Mouse (Mus musculus) layer of hippocampus, adult 8-10 months (tissue): ENCODE results near the gene Igfbp1. TPM values are rescaled to one million over a fixed set of nuclear protein-coding genes. Genes with fewer than 3 reads are reported as not detected.
A peak's percentile ranks its signal among the peaks of the same experiment; 100 is the strongest.
"Not testable (repeated sequence)": the region's sequence is repeated elsewhere in the genome, so short reads cannot be mapped to it uniquely, and the experiment has no call there.

Experiments
- DNase-seq, 2 experiments: peaks; one replicate each; pipeline ENCODE4 v3.0.0; 2022; ENCODE audit warnings: low spot score in 2 of 2
- total RNA-seq, 4 experiments: library from RNA; stranded (reverse); gene quantifications; 2 replicates each; pipeline ENCODE4 v1.2.4; 2022

Gene Igfbp1
- total RNA-seq, 4 experiments from 2014 or later, result not detected

DNA sequence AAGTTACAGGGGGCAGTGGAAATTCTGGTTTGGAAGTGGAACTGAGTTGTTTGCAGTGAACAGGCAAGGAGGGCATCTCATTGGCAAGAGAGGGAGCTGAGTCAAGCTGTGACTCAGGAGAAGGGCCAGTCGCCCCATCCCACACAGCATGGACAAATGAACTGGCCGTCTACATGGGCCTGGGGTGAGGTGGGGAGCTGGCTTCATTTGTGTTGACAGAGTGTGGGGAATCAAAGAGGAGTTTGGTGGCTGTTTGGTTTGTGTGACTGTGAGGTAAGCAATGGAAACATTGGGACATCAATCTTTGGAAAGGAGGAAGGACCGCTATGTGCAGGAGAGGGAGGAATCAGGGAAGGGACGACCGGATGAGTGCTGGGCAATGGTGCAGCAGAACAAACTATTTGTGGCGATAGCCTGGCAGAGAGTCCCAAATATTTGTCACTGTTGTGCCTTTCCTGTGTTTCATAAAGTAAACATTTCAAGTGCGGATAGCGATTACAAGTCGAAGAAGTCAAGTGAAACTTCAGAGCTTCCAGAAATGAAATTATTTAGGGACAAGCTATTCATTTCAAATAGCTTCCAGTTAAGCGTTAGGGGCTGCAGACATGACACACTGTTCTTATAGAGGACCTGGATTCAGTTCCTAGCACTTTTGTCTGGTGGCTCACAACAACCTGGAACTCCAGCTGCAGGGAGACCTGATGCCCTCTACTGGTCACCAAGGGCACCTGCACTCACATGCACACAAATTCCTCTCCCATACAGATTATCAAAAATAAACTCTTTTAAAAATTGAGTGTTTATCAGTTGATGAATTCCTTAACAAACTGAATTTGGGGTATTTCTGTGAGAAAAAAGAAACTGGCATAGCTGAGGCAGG, 2.9 kb upstream of the Igfbp1 start:
- DNase-seq, result no peak

- DNase-seq, result no peak
Measured at GRCm38 (mm10) chr11:7195312-7195685, 2.3 kb upstream of the Igfbp1 start.

DNA sequence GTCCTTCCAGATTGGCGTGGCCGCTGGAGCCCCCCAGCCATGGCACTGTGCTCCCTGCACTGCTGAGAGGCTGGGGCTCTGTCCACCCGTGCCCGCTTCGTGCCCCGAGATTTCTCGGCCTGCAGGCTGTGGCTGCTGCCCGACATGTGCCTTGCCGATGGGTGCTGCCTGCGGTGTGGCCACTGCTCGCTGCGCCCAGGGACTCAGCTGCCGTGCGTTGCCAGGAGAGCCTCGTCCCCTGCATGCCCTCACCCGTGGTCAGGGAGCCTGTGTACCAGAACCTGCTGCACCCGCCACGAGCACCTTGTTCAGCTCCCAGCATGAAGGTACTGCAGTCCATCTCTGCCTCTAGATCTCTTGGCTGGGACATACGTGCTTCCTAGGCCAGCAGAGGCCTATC, 424 bp downstream of the Igfbp1 start:
- no peak for DNase-seq

GRCm38 (mm10) chr11:7198481-7199256, 1.1 kb downstream of the Igfbp1 start:
- DNase-seq, result no peak

DNA sequence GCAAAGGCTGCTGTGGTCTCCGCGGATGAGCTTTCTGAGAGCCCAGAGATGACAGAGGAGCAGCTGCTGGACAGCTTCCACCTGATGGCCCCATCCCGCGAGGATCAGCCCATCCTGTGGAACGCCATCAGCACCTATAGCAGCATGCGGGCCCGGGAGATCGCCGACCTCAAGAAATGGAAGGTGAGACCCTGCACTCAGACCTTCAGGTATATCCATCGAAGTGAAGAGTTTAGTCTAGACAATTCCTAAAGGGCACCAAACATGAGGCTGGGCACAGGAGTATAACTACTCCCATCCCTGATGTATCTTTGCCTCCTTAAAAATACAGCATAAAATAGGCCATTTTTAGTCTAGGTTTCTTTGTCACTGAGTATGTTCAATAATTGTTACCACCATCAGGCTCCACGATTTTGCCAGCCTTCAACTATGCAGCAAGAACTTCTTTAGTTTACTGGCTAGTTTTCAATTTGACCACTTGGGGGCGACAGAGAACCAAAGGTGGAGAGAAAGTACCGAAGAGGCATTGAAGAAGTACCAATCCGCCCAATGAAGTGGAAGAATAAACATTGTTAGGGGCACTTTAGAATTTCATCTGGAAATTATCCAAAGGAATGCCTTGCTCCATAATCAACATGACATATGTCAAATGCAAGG, 2.3 kb downstream of the Igfbp1 start:
- DNase-seq, result peak in 1 of 2 experiments; percentile 30

- no peak for DNase-seq
Measured at GRCm38 (mm10) chr11:7200393-7200783, 2.8 kb downstream of the Igfbp1 start.

DNA sequence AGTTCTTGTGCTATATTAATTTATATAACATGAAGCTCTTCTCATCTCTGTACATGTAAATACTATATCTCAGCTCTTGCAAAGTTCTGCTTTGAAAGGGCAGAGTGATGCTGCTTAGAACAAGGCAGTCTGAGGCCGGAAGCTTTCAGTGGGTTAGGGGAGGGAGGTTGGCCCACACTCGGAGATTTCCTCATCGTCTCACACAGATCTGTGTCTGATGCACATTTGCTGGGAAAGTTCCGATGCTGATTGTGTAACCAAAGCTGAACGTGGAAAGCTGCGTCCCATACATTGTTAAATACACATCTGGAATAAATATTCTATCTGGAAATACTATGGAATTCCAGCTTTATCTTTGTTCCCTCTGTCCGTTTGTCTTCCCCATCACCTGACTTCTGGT, 4.6 kb downstream of the Igfbp1 start:
- no peak for DNase-seq

DNA sequence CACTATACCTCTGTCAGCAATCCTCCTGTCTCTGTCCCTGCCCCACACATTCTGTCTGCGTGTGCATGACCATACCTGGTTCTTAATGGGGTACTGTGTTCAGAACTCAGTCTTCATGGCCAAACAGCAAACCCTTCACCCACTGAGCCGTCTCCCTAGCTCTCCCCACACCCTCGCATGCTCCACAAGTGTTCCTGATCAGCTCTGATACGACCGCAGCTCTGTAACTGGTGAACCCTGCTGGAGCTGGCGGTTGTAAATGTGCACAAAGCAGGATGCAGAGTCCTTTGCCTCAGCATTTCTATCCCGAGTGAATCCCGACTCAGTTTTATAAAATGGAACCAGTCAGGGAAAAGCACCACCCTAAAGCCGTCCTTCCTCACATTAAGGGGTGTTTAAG, 6.3 kb downstream of the Igfbp1 start:
- DNase-seq, result no peak

DNA sequence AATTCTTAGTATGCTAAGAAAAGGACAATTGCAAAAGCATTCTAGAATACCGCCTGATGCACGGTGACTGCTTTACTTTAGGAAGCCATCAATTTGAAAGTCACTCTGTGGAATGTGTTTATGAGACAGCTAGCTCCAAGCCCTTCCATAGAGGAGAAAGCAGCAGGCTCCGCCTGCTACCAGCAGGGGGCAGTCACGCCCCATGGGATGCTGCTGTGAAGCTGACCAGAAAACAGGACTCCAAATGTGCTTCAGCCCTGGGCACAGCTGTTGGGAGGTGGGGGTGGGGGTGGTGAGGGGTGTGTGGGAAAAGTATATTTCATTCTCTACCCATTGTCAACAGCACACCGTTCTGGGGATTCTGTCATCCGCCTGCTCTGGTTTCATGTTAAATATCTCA, 12.8 kb downstream of the Igfbp1 start:
- peak in 1 of 2 experiments; percentile 76 for DNase-seq

DNA sequence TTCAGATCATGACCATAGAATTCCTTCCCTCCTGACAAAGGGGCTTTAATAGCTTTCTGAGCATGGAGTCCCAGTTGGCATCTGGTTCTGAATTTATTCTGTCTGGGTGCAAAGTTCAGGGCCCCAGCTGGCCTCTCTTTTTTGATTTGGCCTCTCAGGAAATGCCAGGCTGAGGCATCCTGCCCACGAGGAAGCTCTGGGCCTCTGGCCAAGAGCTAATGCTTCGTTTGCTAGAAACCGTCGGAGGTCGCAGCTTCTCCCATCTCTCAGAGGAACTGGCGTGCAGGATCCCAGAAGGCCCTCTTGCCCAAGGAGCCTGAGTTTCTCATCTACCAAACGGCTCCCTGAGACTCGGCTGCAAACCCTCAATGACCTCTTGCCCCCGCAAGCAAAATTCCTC, 13.6 kb downstream of the Igfbp1 start:
- no peak for DNase-seq

- no peak for DNase-seq
Measured at GRCm38 (mm10) chr11:7212126-7212798, 14.7 kb downstream of the Igfbp1 start.

DNA sequence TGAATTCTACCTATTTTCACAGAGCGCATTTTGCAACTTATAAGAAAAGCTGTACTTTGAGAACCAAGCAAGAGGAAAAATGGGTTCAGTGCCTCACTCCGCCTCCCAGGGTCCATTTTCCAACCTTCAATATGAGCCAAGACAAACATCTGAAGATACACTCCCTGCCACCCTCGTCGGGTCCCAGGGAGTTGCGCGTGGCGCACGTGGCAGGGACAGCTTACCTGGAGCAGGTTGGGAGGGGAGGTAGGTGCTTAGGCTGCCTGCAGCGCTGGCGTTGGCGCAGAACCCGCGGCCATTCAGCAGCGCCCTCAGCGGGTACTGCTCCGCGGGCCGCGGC, 15.5 kb downstream of the Igfbp1 start:
- no peak for DNase-seq

GRCm38 (mm10) chr11:7213501-7214341, 16.1 kb downstream of the Igfbp1 start, which contains the start of gene Igfbp3:
TSS of gene Igfbp3 (minus strand) at chr11:7213923.
- DNase-seq, result peak; percentile 58 to 80

DNA sequence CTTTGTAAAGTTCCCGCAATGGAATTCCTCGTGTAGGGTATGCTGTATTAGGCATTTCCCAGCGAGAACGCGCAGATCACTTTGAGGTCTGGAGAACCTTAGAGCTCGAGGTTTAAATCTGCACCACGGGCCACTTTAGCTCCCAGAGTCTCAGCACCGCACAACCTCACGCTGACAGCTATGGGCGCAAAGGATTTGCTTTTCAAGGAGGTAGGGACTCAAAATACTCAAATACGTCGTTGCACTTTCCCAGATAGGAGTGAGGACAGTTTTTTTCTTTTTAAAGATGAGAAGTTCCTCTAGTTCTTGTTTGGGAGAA, 16.7 kb downstream of the Igfbp1 start:
- DNase-seq, result no peak

DNA sequence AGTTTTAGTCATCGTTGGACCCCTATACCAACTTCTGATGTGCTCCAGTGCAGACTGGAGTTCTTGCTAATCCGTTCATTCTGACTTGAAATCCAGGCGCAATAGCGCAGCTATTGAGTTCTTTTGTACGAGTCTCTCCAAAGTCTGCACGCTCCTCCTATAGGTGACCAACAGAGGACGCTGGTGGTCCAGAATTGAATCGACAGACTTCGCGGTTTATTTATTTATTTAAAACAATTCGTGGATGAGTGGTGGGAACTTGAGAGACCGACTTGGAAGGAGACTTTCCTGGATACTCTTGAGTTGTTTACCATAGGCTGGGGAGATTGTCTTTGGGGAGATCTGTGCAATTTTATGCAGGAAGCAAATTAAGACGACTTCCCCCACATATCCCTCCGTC, 17.2 kb downstream of the Igfbp1 start:
- peak; percentile 46 to 71 for DNase-seq

DNA sequence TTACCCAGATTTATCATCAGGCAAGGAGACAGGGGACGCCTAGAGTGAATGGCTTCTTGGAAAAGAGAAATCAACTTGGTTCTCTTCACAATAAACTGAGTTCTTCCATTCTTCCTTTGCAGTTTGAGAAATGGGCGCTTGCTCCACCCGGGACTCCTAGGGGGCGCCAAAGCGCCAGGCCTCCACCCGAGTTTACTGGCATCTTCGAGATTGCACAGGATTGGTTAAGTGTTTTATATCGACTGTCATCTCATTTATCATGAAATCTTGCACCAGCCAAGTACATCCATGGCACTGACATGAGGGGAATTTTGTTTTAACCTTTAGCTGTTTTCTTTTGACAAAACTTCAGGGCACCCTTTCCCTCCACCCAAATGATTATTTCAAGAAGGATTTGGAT, 18.1 kb downstream of the Igfbp1 start:
- peak in 1 of 2 experiments; percentile 68 for DNase-seq

GRCm38 (mm10) chr11:7221826-7222225, 24.2 kb downstream of the Igfbp1 start:
- DNase-seq, result not testable (repeated sequence)

DNA sequence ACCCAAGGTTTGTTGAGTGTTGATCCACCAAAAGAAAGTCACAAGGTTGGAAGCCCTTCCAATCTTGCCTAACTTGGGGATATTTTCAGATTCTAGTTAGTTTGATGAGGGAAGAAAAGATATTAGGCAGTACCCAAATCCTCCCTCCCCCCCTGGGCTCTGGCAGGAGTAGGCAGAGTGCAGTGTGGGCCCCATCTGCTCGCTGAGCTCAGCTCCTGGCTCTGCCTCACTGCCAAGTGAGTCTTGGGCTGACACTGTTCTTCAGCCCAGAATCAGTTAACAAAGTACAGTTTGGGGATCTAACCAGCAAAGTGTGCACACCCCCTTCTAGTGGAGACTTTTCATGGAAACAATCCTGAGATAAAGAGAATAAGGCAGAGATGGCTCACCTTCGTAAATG, 28.6 kb downstream of the Igfbp1 start:
- peak; percentile 61 to 63 for DNase-seq

- no peak for DNase-seq
Measured at GRCm38 (mm10) chr11:7226810-7227550, 29.4 kb downstream of the Igfbp1 start.

DNA sequence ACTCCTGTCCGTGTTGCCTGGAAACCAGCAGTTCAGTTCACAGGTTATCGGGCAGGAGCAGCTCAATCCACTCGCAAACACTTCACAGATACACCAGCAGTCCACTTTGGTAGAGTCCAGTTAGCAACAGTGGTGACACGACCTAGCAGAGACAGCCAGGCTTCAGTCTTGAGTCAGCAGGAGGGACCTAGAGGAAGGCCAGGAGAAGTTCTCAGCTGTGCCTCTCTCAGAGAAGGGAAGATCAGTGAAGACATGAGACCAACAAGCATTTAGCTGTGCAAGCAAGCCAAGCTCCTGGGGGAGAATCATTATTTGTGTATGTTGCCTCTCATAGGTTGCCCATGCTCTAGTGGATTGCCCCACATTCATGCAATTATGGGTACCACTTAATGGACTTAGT, 30.5 kb downstream of the Igfbp1 start:
- DNase-seq, result no peak
